Mouse (Mus musculus) cerebellum, adult 2 months (tissue): ENCODE results near the gene Hist1h2bb. TPM values are rescaled to one million over a fixed set of nuclear protein-coding genes. Genes with fewer than 3 reads are reported as not detected.

Source experiments
- DNase-seq, 2 experiments: peaks; one replicate each; pipeline ENCODE4 v3.0.0; 2021
- H3K27ac ChIP-seq: fragments of 200-500 bp; 2 replicates; pipeline ENCODE4 v1.5.1; 2012; ENCODE audit warnings: low read length, control low read depth, inconsistent platforms; ENCODE audit not compliant: insufficient read depth
- H3K27me3 ChIP-seq: fragments of 200-500 bp; 2 replicates; pipeline ENCODE4 v1.6.1; 2012; ENCODE audit warnings: inconsistent platforms, mild to moderate bottlenecking, low read length, moderate library complexity; ENCODE audit not compliant: control insufficient read depth, insufficient read depth
- H3K4me1 ChIP-seq: fragments of 200-500 bp; 2 replicates; pipeline ENCODE4 v1.6.1; 2011; ENCODE audit warnings: low read length; ENCODE audit not compliant: control insufficient read depth, insufficient read depth
- H3K4me3 ChIP-seq: fragments of 200-500 bp; replicated peaks from 2 replicates; pipeline ENCODE3; 2011; ENCODE audit warnings: mild to moderate bottlenecking, low read depth, low read length, control low read depth; ENCODE audit not compliant: insufficient read depth
- CTCF ChIP-seq: fragments of 200-500 bp; IDR thresholded peaks from 2 replicates; pipeline ENCODE4 v1.5.1; 2011; ENCODE audit warnings: low read depth, mild to moderate bottlenecking, control low read depth, low read length, moderate library complexity, borderline replicate concordance; ENCODE audit not compliant: insufficient read depth
- POLR2A ChIP-seq: fragments of 200-500 bp; IDR thresholded peaks from 2 replicates; pipeline ENCODE4 v1.6.1; 2011; ENCODE audit warnings: low read length, control low read depth, borderline replicate concordance; ENCODE audit not compliant: insufficient read depth
- WGBS: fragments of 180-500 bp; shearing (Covaris S2); methylation state at CpG from one replicate; pipeline ENCODE4 v1.1.7; 2018; 5-methylcytosine and 5-hydroxymethylcytosine counted together
- polyA plus RNA-seq: library from polyadenylated mRNA; depleted of rRNA; stranded (reverse); fragments of >200 nt; gene quantifications from 2 replicates; pipeline ENCODE4 v1.2.3, GENCODE M21; 2012; rRNA removed

Hist1h2bb gene
- polyA plus RNA-seq, 1 experiment: 0.56 TPM

DNA sequence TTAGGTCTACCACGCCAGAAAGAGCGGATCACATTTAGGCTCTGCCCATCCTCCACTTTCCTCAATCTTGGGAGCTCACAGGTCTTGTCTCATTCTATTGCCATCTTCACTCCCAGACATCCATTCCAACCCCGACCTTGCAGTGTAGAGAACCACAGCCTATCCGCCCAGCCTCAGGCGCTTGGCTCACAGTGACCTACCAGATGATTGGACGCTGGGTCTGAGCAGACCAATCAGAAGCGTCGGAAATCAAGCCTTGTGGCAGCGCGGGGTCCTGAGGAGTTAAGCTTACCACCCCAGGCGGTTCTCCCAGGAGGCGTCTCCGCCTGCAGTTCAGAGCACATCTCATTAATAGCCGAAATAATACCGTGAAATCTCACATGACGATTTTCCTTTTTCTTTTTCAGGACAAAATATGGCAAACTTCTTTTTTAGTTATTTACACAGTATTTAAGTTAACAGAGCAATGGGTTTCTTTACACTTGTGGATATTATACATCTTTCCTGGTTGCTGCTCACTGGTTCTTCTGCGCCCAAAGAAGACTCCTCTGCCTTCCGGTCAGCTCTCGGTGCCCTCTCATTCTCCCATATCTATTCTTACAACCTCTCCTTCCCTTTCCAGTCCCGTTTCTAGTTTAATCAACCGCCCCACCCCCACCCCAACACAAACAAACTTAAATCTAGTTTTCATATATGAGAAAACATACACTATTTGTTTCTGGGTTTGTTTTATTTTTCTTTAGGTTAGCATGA is 26.2 kb downstream of the Hist1h2bb start:
- Histone ChIP-seq H3K4me1 (no peaks in the 10 kb centered on the region), H3K27me3 (no peaks in the 10 kb centered on the region), H3K27ac (no peak overlapping the region), H3K4me3 (no peak overlapping the region)
- DNase-seq: no peak
- TF ChIP-seq POLR2A: no peak
- TF ChIP-seq CTCF: no peak
- WGBS: 27% methylated on average over 21 of the region's 21 CpGs

DNA sequence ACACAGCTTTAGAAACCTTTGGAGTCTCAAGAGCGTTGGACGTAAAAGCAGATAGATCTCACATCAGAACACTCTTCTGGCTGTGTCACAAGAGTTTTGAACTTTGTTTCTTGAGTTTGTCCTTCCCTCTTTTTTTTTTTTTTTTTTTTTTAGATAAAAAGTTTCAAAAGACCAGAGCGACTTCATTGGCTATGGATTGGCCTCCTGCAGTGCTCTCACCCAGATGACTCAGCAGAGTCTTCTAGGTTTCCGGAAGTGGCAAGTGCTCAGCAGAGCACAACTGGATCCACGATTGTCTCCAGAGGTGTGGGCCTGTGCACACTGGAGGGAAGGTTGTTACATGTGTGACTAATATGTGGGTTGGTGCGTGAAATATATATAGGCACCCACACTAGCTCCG is 31.8 kb downstream of the Hist1h2bb start:
- no peak overlapping the region for H3K4me3 ChIP-seq
- no peak for TF ChIP-seq POLR2A
- no peak for TF ChIP-seq CTCF
- 95% methylated on average over 7 of the region's 7 CpGs for WGBS
- no peaks in the 10 kb centered on the region for H3K27me3 ChIP-seq
- no peak for DNase-seq
- no peaks in the 10 kb centered on the region for H3K4me1 ChIP-seq
- H3K27ac ChIP-seq: no peak overlapping the region

DNA sequence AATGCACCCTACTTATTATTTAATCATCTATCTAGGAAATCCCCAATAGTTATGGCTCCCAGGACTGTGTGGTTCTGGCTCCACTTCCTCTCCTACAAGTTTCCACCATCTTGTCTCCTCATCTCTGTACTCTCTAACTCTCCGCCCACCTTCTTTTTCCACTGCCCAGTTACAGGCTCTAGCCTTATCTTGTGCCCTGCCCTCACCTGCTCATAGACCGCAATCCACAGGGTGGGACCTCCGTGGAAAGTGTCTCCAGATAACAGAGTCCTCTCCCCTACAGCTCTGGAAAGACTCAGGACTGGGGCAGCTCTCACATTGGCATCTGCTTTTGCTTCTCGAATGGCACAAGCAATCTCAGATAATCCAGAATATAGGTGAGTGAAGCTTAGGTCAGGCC is 32.5 kb downstream of the Hist1h2bb start:
- no peak for TF ChIP-seq POLR2A
- no peak for TF ChIP-seq CTCF
- no peak for DNase-seq
- Histone ChIP-seq H3K4me1 (no peaks in the 10 kb centered on the region), H3K27me3 (no peaks in the 10 kb centered on the region), H3K27ac (no peak overlapping the region), H3K4me3 (no peak overlapping the region)
- WGBS: 88% methylated on average over 4 of the region's 4 CpGs

DNA sequence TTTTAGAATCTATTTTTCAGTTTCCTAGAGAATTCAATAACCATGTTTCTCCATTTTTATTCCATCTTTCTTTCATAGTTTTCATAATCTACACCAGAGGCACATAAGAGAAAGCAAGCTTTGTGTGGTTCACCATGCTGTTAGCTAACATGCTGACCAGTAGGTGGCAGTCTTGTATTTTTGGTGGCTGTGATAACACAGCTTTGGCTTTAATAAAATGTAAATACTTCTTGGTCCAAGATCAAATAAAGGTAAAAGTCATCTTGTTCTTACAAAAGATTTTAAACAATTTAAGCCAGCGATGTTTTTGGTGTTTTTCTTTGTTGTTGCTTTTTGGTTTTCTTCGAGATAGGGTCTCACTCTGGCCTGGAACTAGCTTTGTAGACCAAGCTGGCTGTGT is 46.0 kb downstream of the Hist1h2bb start:
- no peak overlapping the region for H3K27ac ChIP-seq
- no peaks in the 10 kb centered on the region for H3K27me3 ChIP-seq
- TF ChIP-seq POLR2A (no peak), CTCF (peak; percentile 29; the same call in 1 of the 2 replicates)
- DNase-seq: peak; percentile 12 to 18
- no peaks in the 10 kb centered on the region for H3K4me1 ChIP-seq
- 51% methylated on average over 2 of the region's 2 CpGs for WGBS
- no peak overlapping the region for H3K4me3 ChIP-seq

Other genes starting within 250 kb of the Hist1h2bb start
- 33.0 and 35.8 TPM in 2 replicates for gene Hist1h4h, start 215.7 kb upstream of the Hist1h2bb start, polyA plus RNA-seq
- gene Hist1h2af, start 212.8 kb upstream of the Hist1h2bb start, polyA plus RNA-seq: 0.60 and 2.4 TPM in 2 replicates
- 0.29 TPM in 1 of 2 replicates, not detected in the other for gene Hist1h3g, start 211.3 kb upstream of the Hist1h2bb start, polyA plus RNA-seq
- gene Hist1h2bh, start 203.3 kb upstream of the Hist1h2bb start, polyA plus RNA-seq: 0.33 and 0.34 TPM in 2 replicates
- 0.32 and 0.33 TPM in 2 replicates for gene Hist1h3f, start 202.7 kb upstream of the Hist1h2bb start, polyA plus RNA-seq
- gene Hist1h4f, start 195.1 kb upstream of the Hist1h2bb start, polyA plus RNA-seq: 4.7 and 7.0 TPM in 2 replicates
- gene Hist1h1d, start 193.5 kb upstream of the Hist1h2bb start, polyA plus RNA-seq: 0.05 and 0.14 TPM in 2 replicates
- gene Hist1h3e, start 184.4 kb upstream of the Hist1h2bb start, polyA plus RNA-seq: 1.5 and 3.2 TPM in 2 replicates
- gene Hist1h2ae, start 175.5 kb upstream of the Hist1h2bb start, polyA plus RNA-seq: 0.33 and 0.60 TPM in 2 replicates
- gene Hist1h2bg, start 175.3 kb upstream of the Hist1h2bb start, polyA plus RNA-seq: 7.3 and 9.3 TPM in 2 replicates
- gene Hist1h2bf, start 172.5 kb upstream of the Hist1h2bb start, polyA plus RNA-seq: 0.65 and 0.98 TPM in 2 replicates
- 1.2 and 1.9 TPM in 2 replicates for gene Hist1h2ad, start 172.4 kb upstream of the Hist1h2bb start, polyA plus RNA-seq
- gene Hist1h3d, start 171.0 kb upstream of the Hist1h2bb start, polyA plus RNA-seq: 2.0 and 2.8 TPM in 2 replicates
- gene Hist1h4d, start 165.1 kb upstream of the Hist1h2bb start, polyA plus RNA-seq: 5.8 and 8.0 TPM in 2 replicates
- 4.2 and 5.5 TPM in 2 replicates for gene Hist1h2be, start 125.6 kb upstream of the Hist1h2bb start, polyA plus RNA-seq
- gene Hist1h1e, start 124.2 kb upstream of the Hist1h2bb start, polyA plus RNA-seq: 4.1 and 6.1 TPM in 2 replicates
- gene Hist1h2ac, start 62.8 kb upstream of the Hist1h2bb start, polyA plus RNA-seq: 0.85 and 1.1 TPM in 2 replicates
- gene Hist1h2bc, start 62.5 kb upstream of the Hist1h2bb start, polyA plus RNA-seq: 109 and 119 TPM in 2 replicates
- not detected in 2 replicates for gene Hist1h1t, start 50.9 kb upstream of the Hist1h2bb start, polyA plus RNA-seq
- gene Hist1h4c, start 48.3 kb upstream of the Hist1h2bb start, polyA plus RNA-seq: 5.8 and 9.1 TPM in 2 replicates
- gene Hfe, start 35.9 kb upstream of the Hist1h2bb start, polyA plus RNA-seq: 6.2 and 7.1 TPM in 2 replicates
- 34.6 and 42.8 TPM in 2 replicates for gene Hist1h1c, start 7.9 kb upstream of the Hist1h2bb start, polyA plus RNA-seq
- gene Hist1h3c, start 1.1 kb upstream of the Hist1h2bb start, polyA plus RNA-seq: 0.23 and 0.30 TPM in 2 replicates
- 1.1 TPM in 1 of 2 replicates, not detected in the other for gene Hist1h2ab, start 4.4 kb downstream of the Hist1h2bb start, polyA plus RNA-seq
- gene Hist1h3b, start 5.5 kb downstream of the Hist1h2bb start, polyA plus RNA-seq: 0.40 TPM in 1 of 2 replicates, not detected in the other
- gene Hist1h4b, start 10.3 kb downstream of the Hist1h2bb start, polyA plus RNA-seq: 4.8 and 5.4 TPM in 2 replicates
- 3.5 and 4.7 TPM in 2 replicates for gene Hist1h4a, start 14.5 kb downstream of the Hist1h2bb start, polyA plus RNA-seq
- gene Hist1h3a, start 15.7 kb downstream of the Hist1h2bb start, polyA plus RNA-seq: 0.43 and 1.2 TPM in 2 replicates
- gene Hist1h1a, start 16.9 kb downstream of the Hist1h2bb start, polyA plus RNA-seq: 0.52 TPM in 1 of 2 replicates, not detected in the other
- 0.08 and 0.10 TPM in 2 replicates for gene Trim38, start 23.2 kb downstream of the Hist1h2bb start, polyA plus RNA-seq
- not detected in 2 replicates for gene Slc17a2, start 60.3 kb downstream of the Hist1h2bb start, polyA plus RNA-seq
- 0.02 TPM in 1 of 2 replicates, not detected in the other for gene Slc17a3, start 92.7 kb downstream of the Hist1h2bb start, polyA plus RNA-seq
- not detected in 2 replicates for gene Slc17a1, start 121.0 kb downstream of the Hist1h2bb start, polyA plus RNA-seq
- gene Slc17a4, start 168.3 kb downstream of the Hist1h2bb start, polyA plus RNA-seq: not detected in 2 replicates
- gene Hist1h2ba, start 187.4 kb downstream of the Hist1h2bb start, polyA plus RNA-seq: not detected in 2 replicates
- gene Hist1h2aa, start 187.7 kb downstream of the Hist1h2bb start, polyA plus RNA-seq: not detected in 2 replicates
- gene Scgn, start 244.5 kb downstream of the Hist1h2bb start, polyA plus RNA-seq: 0.11 and 0.21 TPM in 2 replicates